Mouse (Mus musculus) cerebellum, adult 2 months (tissue): ENCODE results near the gene Acsbg2.

Source experiments
- CTCF ChIP-seq: fragments of 200-500 bp; IDR thresholded peaks from 2 replicates; pipeline ENCODE4 v1.5.1; 2011; ENCODE audit warnings: low read depth, mild to moderate bottlenecking, control low read depth, low read length, moderate library complexity, borderline replicate concordance; ENCODE audit not compliant: insufficient read depth
- POLR2A ChIP-seq: fragments of 200-500 bp; IDR thresholded peaks from 2 replicates; pipeline ENCODE4 v1.6.1; 2011; ENCODE audit warnings: low read length, control low read depth, borderline replicate concordance; ENCODE audit not compliant: insufficient read depth

DNA sequence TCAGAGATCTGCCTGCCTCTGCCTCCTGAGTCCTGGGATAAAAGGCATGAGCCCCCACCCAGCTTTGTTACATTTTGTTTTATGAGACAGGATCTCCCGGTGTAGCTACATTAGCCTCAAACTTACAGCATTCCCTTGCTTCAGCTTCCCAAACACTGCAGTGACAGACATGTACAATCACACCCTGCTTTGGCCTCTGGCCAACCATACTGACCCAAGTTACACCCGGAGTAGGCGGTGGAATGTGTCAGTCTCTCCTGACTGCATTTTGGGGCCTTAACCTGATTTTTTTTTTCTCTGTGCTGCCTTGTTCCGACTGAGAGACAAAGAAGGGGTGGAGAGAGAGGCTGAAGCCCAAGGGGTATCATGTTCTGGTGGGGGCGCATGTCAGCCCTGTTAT lies 10.1 kb upstream of the Acsbg2 start:
- TF ChIP-seq POLR2A (no peak), CTCF (no peak)
